ENCODE assay signal across 9 mouse cellular contexts in genomic region chr14:29015896-29016295, GRCm38 (mm10). TPM values are rescaled to one million over a fixed set of nuclear protein-coding genes. Genes with fewer than 3 reads are reported as not detected.
A peak's percentile ranks its signal among the peaks of the same experiment; 100 is the strongest.
DNase-seq lines count a peak whose midpoint lies in the region; ATAC-seq and TF ChIP-seq lines count a peak whose summit lies in the region.
"Had no signal": no experiment of that assay in that cellular context is flagged by ENCODE, and none has a peak within 500 bp of the region (broad histone marks: within the 10 kb centered on the region; RNA-seq: fewer than 3 reads in every experiment).

No protein-coding gene starts in this region.

- 0 out of 2 replicates have a peak, but pooled peaks cover 4% of the 10 kb centered on the region for H3K27me3 ChIP-seq in midbrain, embryonic 10.5 days (ENCODE audit: low read depth, poor library complexity, severe bottlenecking)
- H3K27me3 ChIP-seq in midbrain, embryonic 15.5 days (replicated peaks), result no peaks in the 10 kb centered on the region
- no peaks in the 10 kb centered on the region for H3K27me3 ChIP-seq in forebrain, postnatal 0 days (ENCODE audit: insufficient read depth, low read length)
- H3K27me3 ChIP-seq in limb, embryonic 10.5 days (ENCODE audit: low read depth, poor library complexity, severe bottlenecking), result no peaks in the 10 kb centered on the region
- H3K27me3 ChIP-seq: stomach, embryonic 15.5 days had no signal

- H3K9ac ChIP-seq in midbrain, embryonic 15.5 days, result no peak overlapping the region
- no peak overlapping the region for H3K9ac ChIP-seq in forebrain, postnatal 0 days
- H3K9ac ChIP-seq: stomach, embryonic 15.5 days had no signal

- H3K4me2 ChIP-seq in midbrain, embryonic 15.5 days, result no peak overlapping the region
- no peak overlapping the region for H3K4me2 ChIP-seq in forebrain, postnatal 0 days (ENCODE audit: low read depth)
- H3K4me2 ChIP-seq: stomach, embryonic 15.5 days had no signal

- H3K27ac ChIP-seq in midbrain, embryonic 10.5 days (replicated peaks), result peak overlapping the region; percentile 85
- no peak overlapping the region for H3K27ac ChIP-seq in midbrain, embryonic 15.5 days
- no peak overlapping the region for H3K27ac ChIP-seq in forebrain, postnatal 0 days (ENCODE audit: low read depth, low read length)
- peak overlapping the region; percentile 37 for H3K27ac ChIP-seq in limb, embryonic 10.5 days
- H3K27ac ChIP-seq: stomach, embryonic 15.5 days had no signal

- H3K36me3 ChIP-seq in midbrain, embryonic 10.5 days, result no peaks in the 10 kb centered on the region
- no peaks in the 10 kb centered on the region for H3K36me3 ChIP-seq in midbrain, embryonic 15.5 days (replicated peaks)
- H3K36me3 ChIP-seq in forebrain, postnatal 0 days (ENCODE audit: insufficient read depth), result no peaks in the 10 kb centered on the region
- no peaks in the 10 kb centered on the region for H3K36me3 ChIP-seq in limb, embryonic 10.5 days
- H3K36me3 ChIP-seq: stomach, embryonic 15.5 days had no signal

- TF ChIP-seq CTCF in forebrain, postnatal 0 days (IDR thresholded peaks at IDR 0.05; ENCODE audit: low read depth), result no peak

- 0 out of 2 replicates have a peak, but pooled peaks cover 3% of the 10 kb centered on the region for H3K9me3 ChIP-seq in midbrain, embryonic 10.5 days (replicated peaks)
- no peaks in the 10 kb centered on the region for H3K9me3 ChIP-seq in midbrain, embryonic 15.5 days
- no peaks in the 10 kb centered on the region for H3K9me3 ChIP-seq in forebrain, postnatal 0 days (ENCODE audit: low read length)
- no peaks in the 10 kb centered on the region for H3K9me3 ChIP-seq in limb, embryonic 10.5 days (replicated peaks)
- H3K9me3 ChIP-seq: stomach, embryonic 15.5 days had no signal

- no peak for ATAC-seq in midbrain, embryonic 15.5 days (replicated peaks)
- ATAC-seq in forebrain, postnatal 0 days, result peak; percentile 43; the same call in 1 of the 2 replicates

- DNase-seq in midbrain, embryonic 10.5 days (ENCODE audit: low spot score), result peak; percentile 88
- DNase-seq in forebrain, postnatal 0 days, result peak; percentile 51
- DNase-seq in limb, embryonic 10.5 days (ENCODE audit: low spot score), result no peak
- peak; percentile 59 for DNase-seq in retina, postnatal 1 day
- no peak for DNase-seq in thymus, postnatal 10 days (ENCODE audit: low spot score in 2 of 2)
- no peak for DNase-seq in thymus, adult 18-20 months

- peaks cover 79% of the 10 kb centered on the region for H3K4me1 ChIP-seq in midbrain, embryonic 10.5 days
- 0 out of 2 replicates have a peak, but pooled peaks cover 4% of the 10 kb centered on the region for H3K4me1 ChIP-seq in midbrain, embryonic 15.5 days
- H3K4me1 ChIP-seq in forebrain, postnatal 0 days (ENCODE audit: insufficient read depth), result no peaks in the 10 kb centered on the region
- peaks cover 36% of the 10 kb centered on the region for H3K4me1 ChIP-seq in limb, embryonic 10.5 days
- H3K4me1 ChIP-seq: stomach, embryonic 15.5 days had no signal

- 16% methylated on average over 5 of the region's 5 CpGs for WGBS in midbrain, embryonic 10.5 days
- WGBS in midbrain, embryonic 15.5 days, result 29% methylated on average over 5 of the region's 5 CpGs
- 35% methylated on average over 5 of the region's 5 CpGs for WGBS in forebrain, postnatal 0 days
- 11% methylated on average over 5 of the region's 5 CpGs for WGBS in limb, embryonic 10.5 days

- no peak overlapping the region for H3K4me3 ChIP-seq in midbrain, embryonic 10.5 days
- H3K4me3 ChIP-seq in midbrain, embryonic 15.5 days, result no peak overlapping the region
- H3K4me3 ChIP-seq in forebrain, postnatal 0 days (ENCODE audit: low read depth, low read length), result no peak overlapping the region
- H3K4me3 ChIP-seq in limb, embryonic 10.5 days, result no peak overlapping the region
- H3K4me3 ChIP-seq: stomach, embryonic 15.5 days had no signal

RNA-seq across cellular contexts. Expression of gene Lrtm1, which starts 2.1 kb away (rescaled TPM):
- polyA plus RNA-seq in midbrain, embryonic 10.5 days (2016; fragmentation: Nextera tagmentation; extraction: Ambion mirVana), result 17.5 and 27.2 TPM in 2 replicates
- polyA plus RNA-seq in midbrain, embryonic 15.5 days (2015; fragmentation: Nextera tagmentation; extraction: Ambion mirVana), result 0.28 and 0.37 TPM in 2 replicates
- under 0.01 TPM in 1 of 2 replicates, not detected in the other for total RNA-seq in forebrain, postnatal 0 days (2014; rRNA removed)
- polyA plus RNA-seq in forebrain, postnatal 0 days (2015; fragmentation: Nextera tagmentation; extraction: Ambion mirVana), result 0.02 TPM in 1 of 2 replicates, not detected in the other
- polyA plus RNA-seq in limb, embryonic 10.5 days (2016; fragmentation: Nextera tagmentation; extraction: Ambion mirVana), result not detected in 2 replicates
- total RNA-seq: granulocyte monocyte progenitor cell, adult 5-6 weeks had no signal

Comparison
In these comparisons a context has a peak if more than half of its experiments do, and no peak if none do; other contexts are left out.
1. H3K27ac ChIP-seq: peak in midbrain, embryonic 10.5 days (single experiment) and limb, embryonic 10.5 days (single experiment); none in midbrain, embryonic 15.5 days (single experiment) and forebrain, postnatal 0 days (single experiment).
2. RNA of gene Lrtm1, which starts 2.1 kb away (polyA plus RNA-seq): 17.5 to 27.2 TPM in midbrain, embryonic 10.5 days; 0.28 to 0.37 TPM in midbrain, embryonic 15.5 days, not detected in limb, embryonic 10.5 days and 0.02 TPM in forebrain, postnatal 0 days; every median in the first group is over 10 times any median in the second.
3. DNase-seq: peak in midbrain, embryonic 10.5 days (single experiment), forebrain, postnatal 0 days (single experiment) and retina, postnatal 1 day (single experiment); none in limb, embryonic 10.5 days (single experiment), thymus, postnatal 10 days (0 of 2) and thymus, adult 18-20 months (0 of 2).